Mouse (Mus musculus): ENCODE measurements around the gene Sub1.

Gene Sub1

DNA sequence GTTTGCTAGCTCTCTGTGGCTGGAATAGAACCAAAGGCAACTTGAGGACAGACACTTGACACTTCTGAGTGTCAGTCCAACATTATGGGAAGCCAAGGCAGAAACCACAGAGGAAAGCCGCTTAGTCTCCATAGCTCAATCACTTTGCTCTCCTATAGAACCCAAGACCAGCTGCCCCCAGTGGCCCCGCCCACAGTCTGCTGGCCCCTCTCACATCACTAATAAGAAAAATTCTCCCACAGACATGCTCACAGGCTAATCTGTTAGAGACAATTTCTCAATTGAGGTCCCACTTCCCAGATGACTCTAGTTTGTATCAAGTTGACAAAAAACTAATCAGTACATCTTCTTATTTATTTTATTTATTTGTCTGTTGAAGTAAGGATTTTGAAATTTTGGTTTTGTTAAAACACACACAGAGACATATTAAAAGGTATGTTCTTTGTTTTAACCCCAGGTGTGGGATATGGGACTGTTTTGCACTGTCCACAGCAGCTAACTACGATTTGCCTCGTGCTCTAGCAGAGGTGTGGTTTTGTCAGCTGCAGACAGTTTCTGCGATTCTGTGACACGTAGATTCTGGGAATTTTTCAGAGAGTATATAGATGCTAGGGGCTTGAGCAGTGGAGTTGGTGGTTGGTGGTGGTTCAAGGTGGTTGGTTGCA is 16.9 kb upstream of the Sub1 start:
- DNase-seq (ENCODE audit: low read depth, low spot score): no peak

DNA sequence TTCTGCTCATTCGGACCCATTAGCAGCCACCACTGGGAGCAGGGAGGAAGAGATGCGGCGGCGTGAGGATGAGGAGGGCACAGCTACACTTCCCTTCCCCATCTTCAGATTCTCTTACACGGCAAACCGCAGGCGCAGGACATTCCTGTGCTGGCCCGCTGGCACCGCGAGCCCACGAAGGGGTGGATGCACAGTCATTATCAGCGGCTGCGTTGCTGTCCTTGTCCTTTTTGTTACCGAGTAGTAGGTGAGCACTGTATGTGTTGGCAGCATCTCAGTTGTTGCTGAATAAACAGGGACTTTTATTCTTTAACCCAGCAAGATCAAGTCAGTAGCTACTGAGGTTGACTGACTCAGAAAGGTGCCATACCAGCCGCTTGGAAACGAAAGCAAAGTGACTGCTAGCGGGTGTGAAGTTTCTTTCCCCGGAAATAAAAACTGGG is 13.8 kb upstream of the Sub1 start:
- DNase-seq (ENCODE audit: low read depth, low spot score): peak; percentile 88

DNA sequence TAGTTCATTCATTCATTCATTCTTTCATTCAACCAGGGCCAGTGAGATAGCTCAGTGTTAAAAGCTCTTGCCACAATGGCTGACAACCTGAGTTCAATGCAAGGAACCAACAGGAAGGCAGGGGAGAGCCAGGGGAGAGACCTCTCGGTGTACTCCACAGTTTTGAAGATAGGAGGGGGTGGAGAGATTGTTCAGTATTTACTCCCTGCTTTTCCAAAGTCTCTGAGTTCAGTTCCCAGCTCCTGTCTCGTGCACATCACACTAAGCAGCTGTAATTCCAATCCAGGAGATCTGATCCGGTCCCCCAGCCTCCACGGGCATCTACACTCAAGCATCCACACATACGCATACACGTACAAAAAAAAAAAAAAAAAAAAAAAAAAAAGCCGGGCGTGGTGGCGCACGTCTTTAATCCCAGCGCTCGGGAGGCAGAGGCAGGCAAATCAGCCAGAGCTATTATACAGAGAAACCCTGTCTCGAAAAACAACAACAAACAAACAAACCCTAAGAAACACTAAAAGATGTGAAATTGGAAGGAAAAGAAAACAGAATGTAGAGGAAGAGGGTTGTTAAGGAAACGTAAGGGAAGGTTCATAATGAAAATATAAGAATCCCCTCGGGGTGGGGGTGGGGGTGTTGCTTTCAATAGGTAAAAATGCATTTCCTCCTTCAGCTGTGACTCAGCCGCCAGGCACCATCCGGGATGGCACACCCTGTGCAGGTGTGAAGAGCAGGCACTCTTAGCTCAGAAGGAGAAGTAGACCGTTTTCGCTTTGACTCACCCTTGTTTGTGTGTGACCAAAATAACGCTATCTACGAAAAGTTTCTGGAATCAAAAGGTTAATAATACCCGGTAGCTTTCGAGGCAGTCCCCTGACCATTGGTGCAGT is 13.2 kb upstream of the Sub1 start:
- DNase-seq (ENCODE audit: low read depth, low spot score): peak; percentile 88

DNA sequence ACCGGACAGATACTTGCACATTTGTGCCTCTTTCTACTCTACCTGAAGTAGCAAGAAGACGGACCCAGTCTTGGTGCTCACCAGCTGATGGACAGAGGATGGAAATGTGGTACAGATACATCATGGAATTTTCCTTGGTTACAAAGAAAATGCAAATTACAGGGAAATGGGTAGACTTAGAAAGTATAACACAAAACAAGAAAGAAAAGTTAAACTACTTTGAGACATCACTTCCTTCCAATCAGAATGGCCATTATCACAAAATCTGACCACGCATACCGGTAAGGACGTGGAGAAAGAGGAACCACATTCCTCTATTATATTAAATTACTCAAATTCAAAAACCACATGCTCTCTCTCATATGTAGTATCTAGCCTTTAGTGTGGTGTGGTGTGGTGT is 12.1 kb upstream of the Sub1 start:
- peak; percentile 43 for DNase-seq (ENCODE audit: low read depth, low spot score)

DNA sequence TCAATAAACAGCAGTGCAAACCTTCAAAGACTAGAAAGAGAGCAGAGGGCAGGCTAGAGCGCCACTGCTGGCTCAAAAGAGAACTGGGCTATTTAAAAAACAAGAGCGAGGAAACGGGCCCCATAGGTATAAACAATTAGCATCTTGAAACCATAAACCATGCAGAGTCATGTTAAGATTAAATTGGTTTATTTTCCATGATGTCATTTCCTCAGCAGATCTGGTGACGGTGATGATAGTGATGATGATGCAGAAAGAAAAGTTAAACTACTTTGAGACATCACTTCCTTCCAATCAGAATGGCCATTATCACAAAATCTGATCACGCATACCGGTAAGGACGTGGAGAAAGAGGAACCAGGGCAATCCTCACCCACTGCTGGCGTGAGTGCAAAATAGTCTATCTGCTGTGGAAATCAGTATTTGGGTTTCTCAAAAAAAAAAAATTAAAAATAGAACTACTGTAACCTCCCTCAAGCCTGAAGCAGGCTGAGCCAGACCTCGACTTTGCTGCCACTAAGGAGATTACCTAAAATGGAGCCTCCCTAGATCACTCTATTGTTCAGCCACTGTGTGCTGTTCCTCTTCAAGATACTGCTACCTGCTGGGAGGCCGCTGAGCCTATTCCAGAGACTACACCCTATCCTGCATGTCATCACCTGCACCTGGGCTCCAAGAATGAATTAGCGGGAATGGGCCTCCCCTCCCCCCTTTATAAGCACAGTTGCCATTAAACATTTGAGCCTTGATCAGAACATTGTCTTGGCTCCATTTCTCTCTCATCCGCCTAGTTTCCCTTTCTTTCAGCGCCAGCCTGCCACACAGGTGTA is 11.4 kb upstream of the Sub1 start:
- peak; percentile 80 for DNase-seq (ENCODE audit: low read depth, low spot score)

DNA sequence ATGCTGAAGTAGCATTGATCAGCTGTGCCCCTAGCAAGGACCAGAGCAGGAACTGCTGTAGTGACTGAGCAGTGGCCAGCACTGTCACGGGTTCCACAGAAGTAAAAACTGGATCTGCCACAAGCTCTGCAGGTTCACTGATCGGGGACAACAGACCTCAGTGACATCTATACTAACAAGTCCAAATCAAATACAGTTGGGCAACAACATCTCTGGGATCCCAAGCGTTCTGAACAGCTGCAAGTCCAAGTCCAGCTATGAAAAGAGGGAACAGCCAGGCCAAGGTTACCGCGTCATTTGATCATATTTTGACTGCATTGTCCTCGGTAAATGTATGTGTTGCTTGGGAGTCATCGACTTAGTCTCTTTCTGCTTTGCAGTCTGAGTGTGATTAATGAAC is 10.6 kb upstream of the Sub1 start:
- DNase-seq (ENCODE audit: low read depth, low spot score): no peak

DNA sequence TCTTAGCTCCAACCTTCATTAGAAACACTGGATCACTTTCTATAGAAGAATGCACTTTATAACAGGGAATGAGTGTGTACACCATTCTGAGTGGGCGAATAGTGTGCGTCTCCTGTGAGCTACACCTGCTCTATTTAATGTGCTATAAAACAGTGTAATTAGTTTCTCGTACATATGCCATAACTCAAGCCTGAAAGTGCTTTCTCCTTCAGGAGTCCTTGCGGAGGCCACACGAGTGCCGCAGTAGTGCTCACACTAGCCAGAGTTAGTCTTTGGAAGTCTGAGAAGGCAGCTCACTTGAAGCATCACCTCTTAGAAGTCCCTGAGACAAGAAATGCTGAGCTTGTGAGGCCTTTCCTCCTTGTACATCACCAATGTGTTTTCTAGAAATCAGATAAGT is 9.4 kb upstream of the Sub1 start:
- no peak for DNase-seq (ENCODE audit: low read depth, low spot score)

DNA sequence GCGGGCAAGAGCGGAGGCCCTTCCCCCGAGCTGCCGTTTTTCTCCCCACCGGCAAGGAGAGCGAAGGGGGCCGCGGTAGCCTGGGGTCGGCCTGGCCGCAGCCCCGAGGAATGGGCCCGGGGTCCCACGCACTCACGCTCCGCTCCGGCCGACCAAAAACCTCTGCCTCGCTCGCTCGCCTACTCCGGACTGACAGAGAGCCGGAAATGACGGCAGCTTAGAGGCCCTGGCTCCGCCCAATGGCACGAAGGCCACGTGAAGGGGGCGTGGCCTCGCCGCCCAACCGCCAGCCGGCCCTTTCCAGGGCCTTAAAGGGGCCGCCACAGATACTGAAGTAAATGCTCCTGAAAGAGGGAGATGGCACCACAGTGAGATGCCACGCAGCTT is 975 bp downstream of the Sub1 start:
- DNase-seq (ENCODE audit: low read depth, low spot score): peak; percentile 94

DNA sequence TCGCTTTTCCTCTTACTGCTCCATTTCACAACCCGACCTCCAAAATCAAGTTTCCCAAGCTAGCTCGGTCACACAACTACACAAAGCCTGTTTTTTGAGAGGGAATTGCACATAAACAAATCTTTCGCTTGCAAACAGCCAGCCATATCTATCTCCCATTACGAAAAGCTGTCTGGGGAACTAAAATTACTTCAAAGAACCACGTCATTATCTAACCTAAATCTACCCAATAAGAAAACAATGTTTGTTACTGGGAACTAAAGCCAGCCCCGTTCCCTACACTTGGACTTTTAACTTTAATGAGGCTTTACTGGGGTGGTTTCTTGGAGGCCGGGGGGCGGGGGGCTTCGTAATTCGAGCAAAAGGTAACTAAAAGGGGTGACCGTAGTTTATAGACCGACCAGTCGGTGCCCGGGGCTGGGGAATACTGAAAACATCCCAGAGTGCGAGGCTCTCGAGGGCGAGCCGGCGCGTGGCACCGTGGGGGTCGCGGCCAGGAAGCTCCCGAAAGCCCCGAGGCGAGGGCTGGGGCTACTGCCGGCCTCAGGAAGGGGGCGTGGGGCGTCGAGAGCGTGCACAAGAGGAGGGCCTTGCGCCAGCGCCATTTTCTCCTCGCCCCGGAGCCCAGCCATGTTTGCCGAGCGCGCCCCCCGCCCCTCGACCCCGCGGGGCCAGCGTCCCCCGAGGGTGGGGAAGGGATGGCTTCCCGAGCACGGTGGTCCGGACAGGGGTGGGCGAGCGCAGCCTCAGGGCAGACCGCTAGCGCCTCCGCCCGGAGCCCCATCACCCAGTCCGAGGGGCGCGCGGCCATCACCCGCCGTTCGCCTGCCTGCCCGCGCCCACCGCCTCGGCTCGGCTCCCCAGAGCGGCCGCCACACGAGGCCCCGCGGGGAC is 1.6 kb downstream of the Sub1 start:
- DNase-seq (ENCODE audit: low read depth, low spot score): peak; percentile 72

DNA sequence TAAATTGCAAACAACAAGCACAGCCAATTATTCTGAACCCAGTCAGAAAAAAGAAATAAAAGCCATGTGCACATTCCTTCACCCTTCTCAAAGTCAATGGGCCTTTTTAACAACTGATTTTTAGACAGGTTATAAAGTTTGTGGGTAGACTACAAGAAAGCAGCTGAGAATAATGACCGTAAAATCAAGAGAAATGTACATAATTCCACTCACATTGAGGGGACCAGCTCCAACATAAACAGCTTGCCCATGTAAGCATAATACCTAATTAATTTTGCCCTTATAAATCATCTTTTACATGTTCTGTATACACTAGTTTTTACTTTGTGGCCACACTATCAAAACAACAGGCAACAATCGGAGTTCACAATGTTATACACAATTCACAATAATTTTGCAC is 2.8 kb downstream of the Sub1 start:
- DNase-seq (ENCODE audit: low read depth, low spot score): no peak

DNA sequence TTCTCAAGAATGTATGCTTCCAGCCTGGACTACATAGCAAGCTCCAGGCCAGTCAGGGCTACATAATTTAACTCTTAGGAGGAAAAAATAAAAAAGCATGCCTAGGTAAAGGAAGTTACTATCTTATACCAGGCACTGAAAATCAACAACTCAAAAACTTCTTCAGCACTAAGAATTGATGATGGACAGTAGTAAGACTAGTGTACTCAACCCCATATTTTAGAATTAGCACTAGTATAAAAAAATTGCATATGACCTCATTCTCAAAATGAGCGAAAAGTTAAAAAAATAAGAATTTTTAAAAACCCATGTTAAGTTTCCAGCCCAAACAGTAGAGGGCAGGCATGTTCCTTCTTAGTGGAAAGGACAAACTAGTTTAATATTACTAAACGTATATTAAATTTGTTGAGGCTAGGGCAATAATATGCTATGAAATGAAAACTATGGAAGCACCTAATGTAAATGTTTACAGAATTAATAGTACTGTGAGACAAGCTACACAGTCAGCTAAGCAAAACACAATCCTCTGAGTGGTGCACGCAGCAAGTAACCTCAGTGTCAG is 5.2 kb downstream of the Sub1 start:
- DNase-seq (ENCODE audit: low read depth, low spot score): peak; percentile 50

DNA sequence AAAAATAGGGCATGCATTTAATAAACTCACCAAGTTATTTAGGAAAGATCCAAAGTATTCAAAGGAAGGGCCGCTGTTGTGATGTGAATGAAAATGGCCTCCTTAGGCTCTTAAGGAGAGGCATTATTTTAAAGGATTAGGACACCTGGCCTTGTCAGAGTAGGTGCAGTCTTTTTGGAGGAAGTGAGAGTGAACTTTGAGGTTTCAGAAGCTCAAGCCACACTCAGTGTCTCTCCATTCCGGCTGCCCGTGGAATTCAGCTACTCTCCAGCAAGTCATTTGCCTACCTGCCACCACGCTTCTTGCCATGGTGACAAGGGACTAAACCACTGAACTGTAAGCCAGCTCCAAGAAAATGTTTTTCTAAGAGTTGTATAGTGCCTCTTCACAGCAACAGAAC is 8.2 kb downstream of the Sub1 start:
- no peak for DNase-seq (ENCODE audit: low read depth, low spot score)

DNA sequence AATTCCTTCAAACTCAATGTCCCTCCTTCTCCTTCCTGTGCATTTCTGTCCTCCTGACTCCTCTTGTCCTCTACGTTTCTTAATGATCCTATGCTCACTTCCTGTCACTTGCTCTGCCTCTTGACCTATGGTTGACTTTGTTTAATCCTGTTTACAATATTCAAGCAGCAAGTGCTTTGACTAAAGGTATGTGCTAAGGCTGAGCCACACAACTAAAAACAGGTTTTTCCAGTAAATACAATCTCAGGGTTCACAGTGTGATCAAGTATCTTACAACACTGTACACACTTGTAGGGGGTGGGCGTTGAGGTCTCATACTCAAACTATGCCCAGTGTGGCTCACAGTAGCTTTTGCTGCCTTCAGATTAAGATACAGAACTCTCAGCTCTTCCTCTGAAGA is 8.9 kb downstream of the Sub1 start:
- DNase-seq (ENCODE audit: low read depth, low spot score): no peak

DNA sequence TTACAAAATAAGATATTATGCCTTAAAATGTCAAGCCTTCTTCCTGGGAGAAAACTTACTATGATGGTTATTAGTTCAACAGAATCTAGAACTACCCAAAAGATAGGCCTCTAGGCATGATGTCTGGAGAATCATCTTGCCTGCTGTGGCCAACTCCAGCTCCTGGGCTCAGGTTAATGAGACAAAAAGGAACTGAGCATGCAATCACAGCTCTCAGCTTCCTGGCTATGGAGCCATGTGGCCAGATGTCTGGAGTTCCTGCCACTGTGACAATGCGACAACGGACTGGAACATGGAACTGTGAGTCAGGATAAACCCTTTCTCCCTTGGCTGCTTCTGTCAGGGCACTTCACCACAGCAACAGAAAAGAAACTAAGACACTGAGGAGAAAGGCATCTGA is 14.8 kb downstream of the Sub1 start:
- no peak for DNase-seq (ENCODE audit: low read depth, low spot score)

DNA sequence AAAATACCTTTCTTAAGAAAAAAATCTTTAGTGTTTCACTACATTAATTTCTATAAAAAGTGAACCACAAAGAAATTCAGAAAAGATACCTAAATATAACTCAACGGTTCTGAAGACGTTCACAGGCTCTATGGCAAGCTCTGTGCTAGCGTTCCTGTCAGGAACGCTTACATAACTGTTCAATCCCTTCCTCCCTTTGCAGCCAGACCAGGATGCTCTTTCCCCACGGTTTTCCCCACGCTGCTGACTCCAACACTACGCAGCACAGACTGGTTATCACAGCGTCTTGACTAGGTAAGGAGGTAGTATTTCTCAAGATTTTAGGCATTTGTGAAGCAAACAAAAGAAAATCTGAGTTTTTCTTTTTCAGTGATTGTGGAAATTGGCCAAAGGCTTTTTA is 15.3 kb downstream of the Sub1 start:
- DNase-seq (ENCODE audit: low read depth, low spot score): no peak

DNA sequence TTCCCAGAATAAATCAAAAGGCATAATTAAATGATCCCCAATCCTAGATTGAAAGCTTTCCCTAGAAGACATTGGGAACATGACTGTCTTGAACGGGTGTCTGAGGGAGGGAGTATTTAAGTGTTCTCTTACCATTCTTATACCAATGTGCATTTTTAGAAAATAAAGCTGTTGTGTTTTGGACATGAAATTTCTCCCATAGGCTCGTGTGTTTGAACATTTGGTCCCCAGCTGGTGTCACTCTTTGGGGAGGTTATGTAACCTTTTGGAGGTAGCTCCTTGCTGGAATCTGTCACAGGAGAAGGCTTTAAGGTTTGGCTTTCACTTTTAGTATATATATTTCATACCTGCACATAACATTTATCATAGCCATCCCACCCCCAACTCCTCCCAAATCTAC is 18.6 kb downstream of the Sub1 start:
- no peak for DNase-seq (ENCODE audit: low read depth, low spot score)

DNA sequence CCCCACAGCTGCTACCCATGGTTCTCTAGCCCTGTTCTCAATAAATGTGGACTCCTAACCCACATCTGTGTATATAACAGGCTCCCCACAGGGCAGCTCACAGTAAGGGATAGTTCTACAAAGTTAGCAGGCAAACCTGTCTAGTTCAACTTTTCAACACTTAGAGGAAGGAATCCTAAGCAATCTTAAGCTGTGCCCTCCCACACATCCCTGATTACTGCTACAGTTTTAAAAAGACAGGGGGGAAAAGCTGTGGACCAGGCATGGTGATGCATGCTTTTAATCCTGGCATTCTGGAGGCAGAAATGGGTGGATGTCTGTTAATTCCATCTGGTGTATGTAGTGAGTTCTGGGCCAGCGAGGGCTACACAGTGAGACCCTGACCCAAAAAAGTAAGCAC is 19.7 kb downstream of the Sub1 start:
- no peak for DNase-seq (ENCODE audit: low read depth, low spot score)

DNA sequence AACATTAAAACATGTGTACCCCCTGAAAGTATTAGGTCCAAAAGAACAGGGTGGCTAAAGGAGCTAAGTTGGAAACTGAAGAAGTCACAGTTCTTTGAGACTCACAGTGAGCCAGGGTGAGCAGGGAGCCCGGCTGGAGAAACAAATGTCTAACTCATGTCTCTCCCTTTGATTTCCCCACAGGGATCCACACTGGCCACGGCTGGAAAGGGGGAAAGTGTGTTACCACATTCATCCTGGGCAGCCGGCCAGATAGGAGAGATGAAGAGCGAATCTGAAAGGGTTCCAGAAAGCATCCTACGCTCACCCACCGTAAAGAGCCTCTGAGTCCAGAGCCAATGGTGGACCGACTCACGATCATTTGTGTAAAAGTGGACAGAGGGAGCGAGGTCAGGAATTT is 20.9 kb downstream of the Sub1 start:
- no peak for DNase-seq (ENCODE audit: low read depth, low spot score)

DNA sequence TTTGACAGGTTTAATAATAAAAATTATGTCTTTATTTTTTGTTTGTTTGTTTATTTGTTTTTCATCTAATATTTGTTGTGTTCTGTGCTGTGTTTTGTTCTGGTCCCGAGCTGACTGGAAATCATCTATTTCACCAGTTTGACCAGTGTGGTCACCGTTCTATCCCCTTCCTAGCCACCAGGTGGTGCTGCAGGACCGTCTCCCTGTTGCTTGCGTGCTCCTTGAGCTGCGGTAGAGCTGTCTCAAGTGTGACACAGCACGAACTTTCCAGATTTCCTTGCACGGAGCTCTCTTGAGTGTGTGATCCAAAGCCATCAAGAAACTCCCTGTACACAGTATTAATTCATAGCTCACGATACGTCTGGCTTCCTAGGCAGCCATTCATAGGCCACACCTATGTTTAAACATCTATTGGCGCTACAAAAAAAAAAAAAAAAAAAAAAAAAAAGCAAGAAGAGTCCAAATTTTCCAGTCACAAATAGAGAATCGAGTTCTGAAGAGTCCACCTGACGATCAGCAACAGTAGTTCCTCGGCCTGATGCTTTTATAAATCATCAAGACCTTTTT is 24.8 kb downstream of the Sub1 start:
- peak; percentile 75 for DNase-seq (ENCODE audit: low read depth, low spot score)

DNA sequence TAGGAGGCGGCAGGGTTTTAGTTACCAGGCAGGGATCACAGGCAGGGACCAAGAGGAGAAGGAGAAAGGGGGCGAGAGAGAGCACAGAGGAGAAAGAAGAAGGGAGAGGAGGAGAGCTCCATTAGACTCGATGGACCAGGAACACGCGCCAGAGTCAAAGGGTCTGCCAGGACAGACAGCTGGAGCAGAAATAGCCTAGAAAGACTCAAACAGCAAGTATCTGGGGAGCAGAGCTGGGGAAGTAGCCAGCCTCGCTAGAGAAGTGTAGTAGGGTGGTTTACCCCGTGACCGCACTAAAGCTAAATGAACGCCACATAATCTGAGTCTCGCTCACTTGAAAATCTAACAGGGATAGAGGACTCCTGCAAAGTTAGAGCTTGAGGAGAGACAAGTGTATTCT is 26.2 kb downstream of the Sub1 start:
- DNase-seq (ENCODE audit: low read depth, low spot score): no peak

DNA sequence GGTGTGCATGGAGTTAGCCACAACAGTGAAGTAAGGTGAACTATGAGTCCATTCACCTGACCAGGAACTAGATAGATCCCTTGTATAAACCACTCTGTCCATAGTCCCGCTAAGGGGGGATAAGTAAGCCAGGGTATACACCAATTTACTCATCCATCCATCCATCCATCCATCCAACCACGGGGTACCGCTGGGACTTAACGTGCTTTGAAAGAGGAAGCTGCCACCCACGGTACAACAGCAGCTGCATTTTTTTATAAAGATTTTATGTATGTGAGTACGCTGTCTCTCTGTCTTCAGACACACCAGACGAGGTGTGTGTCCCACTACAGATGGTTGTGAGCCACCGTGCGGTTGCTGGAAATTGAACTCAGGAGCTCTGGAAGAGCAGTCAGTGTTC is 27.9 kb downstream of the Sub1 start:
- no peak for DNase-seq (ENCODE audit: low read depth, low spot score)
